Mouse (Mus musculus) neural tube, embryonic 14.5 days (tissue): Measurements from ENCODE around the gene Gm45062. TPM values are rescaled to one million over a fixed set of nuclear protein-coding genes. Genes with fewer than 3 reads are reported as not detected.

Experiments used
- ATAC-seq: fragments of 200-750 bp; cut with Nextera tagmentation; 2 replicates; pipeline ENCODE4 v1.8.0; 2017; ENCODE audit warnings: low read depth, mild to moderate bottlenecking, moderate TSS enrichment, moderate library complexity
- H3K27ac ChIP-seq: fragments of 300-500 bp; sonication (generic); 2 replicates; pipeline ENCODE4 v1.5.1; 2014; ENCODE audit warnings: low read depth, mild to moderate bottlenecking, control low read depth, low read length, moderate library complexity, mixed read lengths
- H3K27me3 ChIP-seq: fragments of 300-500 bp; sonication (generic); 2 replicates; pipeline ENCODE4 v1.6.1; 2014; ENCODE audit warnings: low read length; ENCODE audit not compliant: control insufficient read depth, insufficient read depth
- H3K36me3 ChIP-seq: fragments of 300-500 bp; sonication (generic); 2 replicates; pipeline ENCODE4 v1.6.1; 2014; ENCODE audit warnings: low read length, mixed read lengths; ENCODE audit not compliant: control insufficient read depth, insufficient read depth
- H3K4me1 ChIP-seq: fragments of 300-500 bp; sonication (generic); 2 replicates; pipeline ENCODE4 v1.6.1; 2014; ENCODE audit warnings: low read length; ENCODE audit not compliant: control insufficient read depth, insufficient read depth
- H3K4me2 ChIP-seq: fragments of 300-500 bp; sonication (generic); 2 replicates; pipeline ENCODE4 v1.6.1; 2014; ENCODE audit warnings: mild to moderate bottlenecking, low read depth, low read length, control low read depth
- H3K4me3 ChIP-seq: fragments of 300-500 bp; sonication (generic); 2 replicates; pipeline ENCODE4 v1.5.1; 2014; ENCODE audit warnings: low read depth, low read length, control low read depth, mixed read lengths
- H3K9ac ChIP-seq: fragments of 300-500 bp; sonication (generic); replicated peaks from 2 replicates; pipeline ENCODE4 v1.6.1; 2014; ENCODE audit warnings: low read depth, mild to moderate bottlenecking, control low read depth, low read length, mixed read lengths
- H3K9me3 ChIP-seq: fragments of 300-500 bp; sonication (generic); 2 replicates; pipeline ENCODE4 v1.6.1; 2016; ENCODE audit warnings: low read length; ENCODE audit not compliant: control insufficient read depth
- WGBS: fragments of 180-500 bp; shearing (Covaris S2); extraction: QIAGEN DNeasy Blood & Tissue Kit; methylation state at CpG from one replicate; pipeline ENCODE4 v1.1.7; 2014; 5-methylcytosine and 5-hydroxymethylcytosine counted together
- polyA plus RNA-seq: library from polyadenylated mRNA; unstranded; fragments of >200 nt; fragmentation: Nextera tagmentation; extraction: Ambion mirVana; gene quantifications from 2 replicates; pipeline ENCODE4 v1.2.1, GENCODE M21; 2014

The Gm45062 gene
- polyA plus RNA-seq, 1 experiment from 2014 or later = 7.7 TPM

- 89% methylated on average over 9 of the region's 9 CpGs for WGBS
- Histone ChIP-seq H3K27ac (no peak overlapping the region), H3K36me3 (no peaks in the 10 kb centered on the region), H3K4me3 (no peak overlapping the region), H3K9me3 (no peaks in the 10 kb centered on the region), H3K9ac (no peak overlapping the region), H3K4me1 (no peaks in the 10 kb centered on the region), H3K4me2 (no peak overlapping the region), H3K27me3 (no peaks in the 10 kb centered on the region)
- no peak for ATAC-seq
Observed at GRCm38 (mm10) chr6:8430610-8431234, 171.5 kb downstream of the Gm45062 start.

DNA sequence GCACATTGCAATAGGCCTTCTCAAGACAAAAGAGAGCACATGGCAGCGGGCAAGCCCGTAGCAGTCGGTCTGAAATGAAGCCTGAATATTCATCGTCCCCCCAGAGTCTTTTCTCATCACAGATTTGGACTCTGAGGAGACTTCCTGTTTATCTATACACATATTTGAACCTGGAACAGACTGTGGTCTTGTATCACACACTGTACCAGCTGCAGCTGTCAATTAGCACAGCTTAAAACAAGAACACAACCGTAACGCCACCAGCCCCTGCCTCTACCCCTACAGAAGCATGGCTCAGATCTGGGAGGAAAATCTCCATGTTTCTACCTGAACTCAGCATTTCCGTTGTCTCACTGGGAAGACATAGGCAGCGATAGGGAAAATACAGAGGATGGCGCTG is 173.9 kb downstream of the Gm45062 start:
- Histone ChIP-seq H3K27ac (no peak overlapping the region), H3K9me3 (no peaks in the 10 kb centered on the region), H3K27me3 (no peaks in the 10 kb centered on the region), H3K4me2 (no peak overlapping the region), H3K36me3 (no peaks in the 10 kb centered on the region), H3K4me3 (no peak overlapping the region), H3K9ac (no peak overlapping the region), H3K4me1 (no peaks in the 10 kb centered on the region)
- ATAC-seq = no peak
- 80% methylated on average over 9 of the region's 9 CpGs for WGBS

DNA sequence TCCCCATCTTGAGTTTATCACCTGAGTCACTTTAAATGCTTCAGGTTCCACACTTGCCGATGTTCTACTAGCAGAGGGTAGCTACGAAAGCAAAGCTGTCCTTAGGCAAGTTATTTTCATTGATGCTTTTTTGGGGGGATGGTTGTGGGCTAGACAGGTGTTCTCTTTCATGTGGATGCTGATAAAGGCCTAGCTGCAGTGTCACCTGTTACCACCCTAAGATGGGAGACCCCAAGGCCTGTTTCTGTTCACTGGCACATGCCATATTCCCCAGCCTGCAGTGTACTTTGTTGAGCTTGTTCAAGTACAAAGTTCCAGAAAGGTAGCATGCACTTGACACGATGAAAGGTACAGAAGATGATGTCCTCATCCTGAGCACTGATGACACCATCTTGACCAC is 178.7 kb downstream of the Gm45062 start:
- Histone ChIP-seq H3K27ac (no peak overlapping the region), H3K9me3 (no peaks in the 10 kb centered on the region)
- 91% methylated on average over 3 of the region's 3 CpGs for WGBS

GRCm38 (mm10) chr6:8441814-8442213 is 182.6 kb downstream of the Gm45062 start:
- no peaks in the 10 kb centered on the region for H3K9me3 ChIP-seq
- H3K4me2 ChIP-seq = no peak overlapping the region
- WGBS = 89% methylated on average over 3 of the region's 3 CpGs
- H3K36me3 ChIP-seq = no peaks in the 10 kb centered on the region
- H3K27ac ChIP-seq = no peak overlapping the region
- H3K9ac ChIP-seq = no peak overlapping the region
- H3K27me3 ChIP-seq = no peaks in the 10 kb centered on the region
- no peak overlapping the region for H3K4me3 ChIP-seq
- H3K4me1 ChIP-seq = 0 out of 2 replicates have a peak, but pooled peaks cover 2% of the 10 kb centered on the region
- no peak for ATAC-seq

More for the DNA sequence above, 178.7 kb downstream of the Gm45062 start:
- no peak for ATAC-seq
- Histone ChIP-seq H3K4me2 (no peak overlapping the region), H3K27me3 (no peaks in the 10 kb centered on the region), H3K4me3 (no peak overlapping the region), H3K4me1 (no peaks in the 10 kb centered on the region), H3K9ac (no peak overlapping the region), H3K36me3 (no peaks in the 10 kb centered on the region)

DNA sequence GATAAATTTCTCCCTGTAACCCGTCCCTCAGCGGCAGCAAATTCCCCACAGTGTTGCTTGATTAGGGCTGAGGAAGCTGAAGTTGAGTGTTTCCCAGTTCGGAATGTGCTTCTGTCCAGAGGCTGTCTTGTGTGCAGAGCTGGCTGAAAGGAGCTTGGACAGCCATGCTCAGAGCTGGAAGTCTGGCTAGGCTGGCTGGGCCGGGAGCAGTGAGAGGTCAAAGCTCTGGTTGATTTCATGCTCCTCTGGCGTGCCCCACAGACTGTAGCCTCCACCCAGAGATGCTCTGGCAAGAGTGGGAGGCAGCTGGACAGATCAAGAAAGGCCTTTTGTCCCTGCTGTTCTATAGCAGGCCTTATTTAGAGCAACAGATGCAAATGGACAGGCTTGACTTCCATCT is 187.5 kb downstream of the Gm45062 start:
- ATAC-seq = peak; percentile 73; the same call in 1 of the 2 replicates
- 30% methylated on average over 5 of the region's 5 CpGs for WGBS
- no peaks in the 10 kb centered on the region for H3K36me3 ChIP-seq
- H3K27me3 ChIP-seq = no peaks in the 10 kb centered on the region
- H3K4me2 ChIP-seq = no peak overlapping the region
- no peaks in the 10 kb centered on the region for H3K9me3 ChIP-seq
- no peak overlapping the region for H3K9ac ChIP-seq
- no peak overlapping the region for H3K4me3 ChIP-seq
- H3K27ac ChIP-seq = no peak overlapping the region
- H3K4me1 ChIP-seq = 0 out of 2 replicates have a peak, but pooled peaks cover 3% of the 10 kb centered on the region

- Histone ChIP-seq H3K36me3 (no peaks in the 10 kb centered on the region), H3K27me3 (no peaks in the 10 kb centered on the region), H3K9ac (no peak overlapping the region), H3K27ac (no peak overlapping the region), H3K4me2 (no peak overlapping the region), H3K9me3 (no peaks in the 10 kb centered on the region), H3K4me1 (no peaks in the 10 kb centered on the region), H3K4me3 (no peak overlapping the region)
- ATAC-seq = no peak
- WGBS = 78% methylated on average over 5 of the region's 5 CpGs
Observed at GRCm38 (mm10) chr6:8455599-8455998, 196.3 kb downstream of the Gm45062 start.

DNA sequence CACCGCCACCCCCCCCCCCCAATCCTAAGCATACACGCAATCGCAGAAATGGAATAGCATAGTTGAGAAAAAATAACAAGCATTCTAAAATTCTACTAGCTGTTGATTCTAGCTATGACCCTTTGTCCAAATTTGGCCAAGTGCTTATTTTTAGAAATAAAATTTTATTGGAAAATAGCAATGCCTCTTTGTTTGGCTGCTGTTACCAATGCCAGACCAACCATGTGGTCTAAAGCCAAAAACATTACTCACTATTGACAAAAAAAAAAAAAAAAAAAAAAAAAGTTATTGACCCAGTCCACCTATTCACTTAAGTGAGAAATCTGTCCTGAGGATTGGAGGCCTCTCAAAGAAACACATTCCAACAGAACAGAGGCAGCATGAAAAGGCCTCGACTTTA is 199.3 kb downstream of the Gm45062 start:
- Histone ChIP-seq H3K27me3 (no peaks in the 10 kb centered on the region), H3K4me2 (no peak overlapping the region), H3K9me3 (no peaks in the 10 kb centered on the region), H3K4me1 (no peaks in the 10 kb centered on the region), H3K9ac (no peak overlapping the region), H3K27ac (no peak overlapping the region), H3K4me3 (no peak overlapping the region), H3K36me3 (no peaks in the 10 kb centered on the region)
- WGBS = 87% methylated on average over 4 of the region's 4 CpGs
- ATAC-seq = no peak

DNA sequence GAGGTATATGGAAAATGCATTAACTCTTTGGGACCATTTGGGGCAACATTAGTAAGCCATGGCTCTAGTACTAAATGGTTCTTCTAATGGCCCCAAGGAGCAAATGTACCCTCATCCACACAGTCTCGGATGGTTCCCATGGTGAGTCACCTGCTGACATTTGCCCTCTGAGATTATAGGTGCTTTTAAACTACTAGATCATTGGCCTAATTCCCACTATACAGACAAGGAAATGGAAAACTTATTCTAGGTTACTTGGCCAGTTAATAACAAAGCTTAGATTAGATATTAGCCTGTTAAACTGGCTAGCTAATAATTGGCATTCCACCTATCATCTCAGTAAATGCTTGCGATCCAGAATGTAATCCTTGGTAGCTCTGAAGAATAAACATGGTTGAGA is 203.2 kb downstream of the Gm45062 start:
- Histone ChIP-seq H3K4me1 (no peaks in the 10 kb centered on the region), H3K27ac (no peak overlapping the region), H3K4me2 (no peak overlapping the region), H3K27me3 (no peaks in the 10 kb centered on the region), H3K4me3 (no peak overlapping the region), H3K9me3 (no peaks in the 10 kb centered on the region), H3K36me3 (no peaks in the 10 kb centered on the region), H3K9ac (no peak overlapping the region)
- no peak for ATAC-seq
- WGBS = 92% methylated on average over 2 of the region's 2 CpGs

- 77% methylated on average over 1 of the region's 1 CpGs for WGBS
- no peak overlapping the region for H3K4me3 ChIP-seq
Observed at GRCm38 (mm10) chr6:8465388-8465787, 206.1 kb downstream of the Gm45062 start.

More at GRCm38 (mm10) chr6:8465388-8465787, 206.1 kb downstream of the Gm45062 start:
- Histone ChIP-seq H3K9me3 (no peaks in the 10 kb centered on the region), H3K9ac (no peak overlapping the region), H3K36me3 (no peaks in the 10 kb centered on the region), H3K4me1 (no peaks in the 10 kb centered on the region), H3K27me3 (no peaks in the 10 kb centered on the region), H3K27ac (no peak overlapping the region), H3K4me2 (no peak overlapping the region)
- ATAC-seq = no peak
